Mouse (Mus musculus) ES-E14 (cell line): ENCODE measurements around the gene Hspd1. TPM values are rescaled to one million over a fixed set of nuclear protein-coding genes. Genes with fewer than 3 reads are reported as not detected.

Source experiments
- DNase-seq: peaks from one replicate; pipeline ENCODE4 v3.0.0-alpha.2; 2013; ENCODE audit warnings: low read depth, low spot score
- H3K27ac ChIP-seq: 2 replicates; pipeline ENCODE4 v1.5.1; 2012; ENCODE audit warnings: low read depth, mild to moderate bottlenecking, low read length, moderate library complexity, mixed read lengths; ENCODE audit not compliant: poor library complexity, insufficient read depth, severe bottlenecking
- H3K36me3 ChIP-seq: 2 replicates; pipeline ENCODE4 v1.6.1; 2012; ENCODE audit warnings: mild to moderate bottlenecking, low read length, moderate library complexity, mixed read lengths; ENCODE audit not compliant: control insufficient read depth, poor library complexity, insufficient read depth, severe bottlenecking
- H3K4me1 ChIP-seq, 2 experiments: fragments of 150-350 bp in 1 of 2; sonication (generic) in 1 of 2; 2 replicates each; pipeline ENCODE4 v1.6.1; 2012; ENCODE audit warnings: low read length in 2 of 2, mild to moderate bottlenecking in 1 of 2, mixed read lengths in 1 of 2; ENCODE audit not compliant: control insufficient read depth in 2 of 2, insufficient read depth in 2 of 2, poor library complexity in 1 of 2
- H3K4me3 ChIP-seq, 2 experiments: fragments of 150-350 bp in 1 of 2; sonication (generic) in 1 of 2; 2 replicates each; pipeline ENCODE4 v1.5.1; 2012; ENCODE audit warnings: low read length in 2 of 2, low read depth in 1 of 2, mild to moderate bottlenecking in 1 of 2, mixed read lengths in 1 of 2; ENCODE audit not compliant: insufficient read depth in 1 of 2, poor library complexity in 1 of 2, severe bottlenecking in 1 of 2
- H3K9ac ChIP-seq: 2 replicates; pipeline ENCODE4 v1.6.1; 2012; ENCODE audit warnings: low read depth, mild to moderate bottlenecking, low read length, mixed read lengths; ENCODE audit not compliant: poor library complexity, insufficient read depth, severe bottlenecking
- H3K9me3 ChIP-seq: fragments of 150-350 bp; sonication (generic); 2 replicates; pipeline ENCODE4 v1.6.1; 2012; ENCODE audit warnings: low read depth, mild to moderate bottlenecking, low read length; ENCODE audit not compliant: control insufficient read depth, insufficient read depth
- CHD2 ChIP-seq: IDR thresholded peaks from 2 replicates; pipeline ENCODE4 v1.6.1; 2014; ENCODE audit warnings: mild to moderate bottlenecking, low read depth, low read length, inconsistent platforms
- HCFC1 ChIP-seq: IDR thresholded peaks from 2 replicates; pipeline ENCODE4 v1.6.1; 2012; ENCODE audit warnings: low read length, inconsistent platforms, borderline replicate concordance; ENCODE audit not compliant: insufficient read depth
- MAFK ChIP-seq: IDR thresholded peaks from 2 replicates; pipeline ENCODE4 v1.6.1; 2014; ENCODE audit warnings: mild to moderate bottlenecking, low read depth, low read length, inconsistent platforms; ENCODE audit not compliant: insufficient read depth
- ZC3H11A ChIP-seq: IDR thresholded peaks from 2 replicates; pipeline ENCODE4 v1.6.1; 2012; ENCODE audit warnings: low read depth, mild to moderate bottlenecking, inconsistent platforms, low read length, borderline replicate concordance
- ZNF384 ChIP-seq: IDR thresholded peaks from 2 replicates; pipeline ENCODE4 v1.6.1; 2012; ENCODE audit warnings: low read depth, low read length, inconsistent platforms
- in situ Hi-C, 2 experiments: fragments of 600-800 bp; cut with MboI; formaldehyde crosslinking; loops; one replicate each; pipeline ENCODE4 v1.15.1; 2025; ENCODE audit warnings: low sequenced_read_pairs in 2 of 2, inconsistent platforms in 1 of 2; ENCODE audit not compliant: unreplicated experiment in 2 of 2
- total RNA-seq: library from RNA; depleted of rRNA; stranded (reverse); fragments of 300-350 nt; gene quantifications from 2 replicates; pipeline ENCODE4 v1.2.3, GENCODE M21; 2012

The Hspd1 gene
- total RNA-seq, 1 experiment = 762 TPM

GRCm38 (mm10) chr1:55089498-55090064, 1.5 kb upstream of the Hspd1 start:
- Histone ChIP-seq H3K9ac (peak overlapping the region; percentile 61; the same call in 1 of the 2 replicates), H3K9me3 (no peaks in the 10 kb centered on the region), H3K27ac (peak overlapping the region; percentile 29; the same call in 1 of the 2 replicates), H3K4me1 (peaks cover 2% of the 10 kb centered on the region in 2 experiments; a peak in 2 of 4 replicates), H3K4me3 (peak overlapping the region; percentile 96 to 99), H3K36me3 (peaks cover 17% of the 10 kb centered on the region)
- in situ Hi-C loops = no loop called here
- TF ChIP-seq MAFK = no peak
- TF ChIP-seq ZNF384 = no peak
- TF ChIP-seq ZC3H11A = no peak
- TF ChIP-seq HCFC1 = no peak
- no peak for DNase-seq

GRCm38 (mm10) chr1:55088611-55089497, 811 bp upstream of the Hspd1 start:
- TF ChIP-seq CHD2 (no peak), HCFC1 (no peak), MAFK (no peak), ZC3H11A (no peak), ZNF384 (no peak)
- Histone ChIP-seq H3K4me1 (peaks cover 2% of the 10 kb centered on the region in 2 experiments; a peak in 2 of 4 replicates), H3K27ac (peak overlapping the region; percentile 96), H3K9ac (peak overlapping the region; percentile 99), H3K9me3 (no peaks in the 10 kb centered on the region), H3K4me3 (peak overlapping the region; percentile 96 to 99), H3K36me3 (peaks cover 22% of the 10 kb centered on the region)
- DNase-seq = no peak
- in situ Hi-C loops = no loop called here

GRCm38 (mm10) chr1:55087401-55087904, 590 bp downstream of the Hspd1 start:
- Histone ChIP-seq H3K27ac (peak overlapping the region; percentile 96), H3K9ac (peak overlapping the region; percentile 99), H3K9me3 (no peaks in the 10 kb centered on the region), H3K4me3 (peak overlapping the region; percentile 96 to 99), H3K36me3 (peaks cover 30% of the 10 kb centered on the region), H3K4me1 (peaks cover 0 to 2% of the 10 kb centered on the region in 2 experiments; a peak in 2 of 4 replicates)
- no peak for DNase-seq
- no peak for TF ChIP-seq MAFK
- no peak for TF ChIP-seq HCFC1
- no peak for TF ChIP-seq ZC3H11A
- TF ChIP-seq CHD2 = no peak
- TF ChIP-seq ZNF384 = no peak
- in situ Hi-C loops = no loop called here

- peaks cover 0 to 2% of the 10 kb centered on the region in 2 experiments; a peak in 2 of 4 replicates for H3K4me1 ChIP-seq
- H3K4me3 ChIP-seq = peak overlapping the region; percentile 96 to 99
- DNase-seq = no peak
- in situ Hi-C loops = no loop called here
- H3K9me3 ChIP-seq = no peaks in the 10 kb centered on the region
- TF ChIP-seq HCFC1 = no peak
- no peak for TF ChIP-seq CHD2
- no peak for TF ChIP-seq MAFK
- TF ChIP-seq ZNF384 = no peak
- no peak for TF ChIP-seq ZC3H11A
- H3K27ac ChIP-seq = peak overlapping the region; percentile 96
- H3K36me3 ChIP-seq = peaks cover 33% of the 10 kb centered on the region
- peak overlapping the region; percentile 99 for H3K9ac ChIP-seq
These were observed 1.1 kb downstream of the Hspd1 start for GRCm38 (mm10) chr1:55086868-55087400.
